Mouse (Mus musculus) forebrain, embryonic 12.5 days (tissue): ENCODE data around the gene Inpp5b. TPM values are rescaled to one million over a fixed set of nuclear protein-coding genes. Genes with fewer than 3 reads are reported as not detected.

Experiments used
- ATAC-seq: fragments of 200-750 bp; cut with Nextera tagmentation; 2 replicates; pipeline ENCODE4 v1.8.0; 2017; ENCODE audit warnings: moderate TSS enrichment; ENCODE audit not compliant: low FRiP score
- H3K27ac ChIP-seq: fragments of 300-500 bp; sonication (generic); 2 replicates; pipeline ENCODE4 v1.5.1; 2016; ENCODE audit warnings: mild to moderate bottlenecking
- H3K27me3 ChIP-seq: fragments of 300-500 bp; sonication (generic); 2 replicates; pipeline ENCODE4 v1.6.1; 2016; ENCODE audit warnings: mild to moderate bottlenecking
- H3K36me3 ChIP-seq: fragments of 300-500 bp; sonication (generic); replicated peaks from 2 replicates; pipeline ENCODE4 v1.6.1; 2016; ENCODE audit warnings: mild to moderate bottlenecking
- H3K4me1 ChIP-seq: fragments of 300-500 bp; sonication (generic); 2 replicates; pipeline ENCODE4 v1.6.1; 2016
- H3K4me2 ChIP-seq: fragments of 300-500 bp; sonication (generic); 2 replicates; pipeline ENCODE4 v1.6.1; 2016; ENCODE audit warnings: mild to moderate bottlenecking, moderate library complexity
- H3K4me3 ChIP-seq: fragments of 300-500 bp; sonication (generic); replicated peaks from 2 replicates; pipeline ENCODE4 v1.5.1; 2016; ENCODE audit warnings: mild to moderate bottlenecking
- H3K9ac ChIP-seq: fragments of 300-500 bp; sonication (generic); 2 replicates; pipeline ENCODE4 v1.6.1; 2016; ENCODE audit warnings: mild to moderate bottlenecking
- H3K9me3 ChIP-seq: fragments of 300-500 bp; sonication (generic); 2 replicates; pipeline ENCODE4 v1.6.1; 2016
- WGBS: fragments of 180-500 bp; shearing (Covaris S2); methylation state at CpG from one replicate; pipeline ENCODE4 v1.1.7; 2016; 5-methylcytosine and 5-hydroxymethylcytosine counted together
- polyA plus RNA-seq: library from polyadenylated mRNA; unstranded; fragments of >200 nt; fragmentation: Nextera tagmentation; extraction: Ambion mirVana; gene quantifications from 2 replicates; pipeline ENCODE4 v1.2.1, GENCODE M21; 2016

The Inpp5b gene
- polyA plus RNA-seq = 23.8 and 31.9 TPM in 2 replicates

DNA sequence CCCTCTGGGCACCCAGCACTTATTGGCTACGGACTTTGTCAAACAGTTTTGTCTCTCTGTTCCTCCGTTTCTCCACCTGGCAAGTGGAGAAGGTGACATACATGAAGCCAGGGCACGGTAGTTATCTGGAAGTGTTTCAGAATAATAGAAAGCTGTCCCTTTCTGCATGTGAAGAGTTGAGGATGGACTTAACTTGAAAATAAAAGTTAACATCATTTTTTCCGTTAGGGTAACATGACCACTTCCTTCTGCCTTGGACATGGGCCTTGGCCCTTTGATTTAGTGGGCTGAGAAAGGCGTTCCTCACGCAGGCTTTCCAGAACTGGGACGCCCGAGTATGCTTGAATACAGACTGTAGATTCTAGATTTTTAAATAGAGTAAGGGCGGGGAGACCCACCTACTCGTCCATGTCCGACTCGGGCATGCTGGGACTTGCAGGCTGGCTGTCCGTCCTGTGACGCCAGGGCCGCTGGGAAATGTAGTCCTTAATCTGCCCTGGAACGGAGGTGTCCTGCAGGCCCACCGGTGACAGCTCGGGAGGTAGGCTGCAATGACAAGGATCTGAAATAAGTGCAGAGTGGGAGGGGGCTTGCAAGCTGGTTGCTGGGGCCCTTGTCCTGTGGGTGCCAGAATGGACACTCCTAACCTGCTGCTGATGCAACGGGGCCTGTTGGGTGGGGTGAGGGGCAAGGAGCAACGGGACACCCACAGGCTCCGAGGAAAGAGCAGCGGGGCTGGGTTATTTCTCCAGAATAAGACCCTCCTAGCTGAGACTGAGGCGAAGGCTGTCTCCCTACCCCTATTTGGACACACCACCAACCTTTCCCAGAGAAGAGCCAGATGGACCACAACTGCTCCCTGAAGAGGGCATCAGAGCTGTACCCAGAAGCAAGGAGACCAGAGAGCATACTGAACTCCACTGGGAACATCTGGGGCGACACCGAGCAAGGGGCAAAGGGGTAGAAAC, at the start of gene Inpp5b:
Gene Inpp5b (plus strand): TSS at position 475 of the 968 bp plus-strand sequence.
- WGBS = 19% methylated on average over 25 of the region's 25 CpGs
- H3K27me3 ChIP-seq = no peaks in the 10 kb centered on the region
- H3K4me2 ChIP-seq = peak within 1 kb of the TSS; percentile 71
- H3K36me3 ChIP-seq = 0 out of 2 replicates have a peak, but pooled peaks cover 3% of the 10 kb centered on the region
- peak within 1 kb of the TSS; percentile 67 for H3K9ac ChIP-seq
- ATAC-seq = peak; percentile 89
- H3K4me3 ChIP-seq = peak within 1 kb of the TSS; percentile 58
- H3K9me3 ChIP-seq = no peaks in the 10 kb centered on the region
- no peak within 1 kb of the TSS for H3K27ac ChIP-seq
- H3K4me1 ChIP-seq = peaks cover 16% of the 10 kb centered on the region

DNA sequence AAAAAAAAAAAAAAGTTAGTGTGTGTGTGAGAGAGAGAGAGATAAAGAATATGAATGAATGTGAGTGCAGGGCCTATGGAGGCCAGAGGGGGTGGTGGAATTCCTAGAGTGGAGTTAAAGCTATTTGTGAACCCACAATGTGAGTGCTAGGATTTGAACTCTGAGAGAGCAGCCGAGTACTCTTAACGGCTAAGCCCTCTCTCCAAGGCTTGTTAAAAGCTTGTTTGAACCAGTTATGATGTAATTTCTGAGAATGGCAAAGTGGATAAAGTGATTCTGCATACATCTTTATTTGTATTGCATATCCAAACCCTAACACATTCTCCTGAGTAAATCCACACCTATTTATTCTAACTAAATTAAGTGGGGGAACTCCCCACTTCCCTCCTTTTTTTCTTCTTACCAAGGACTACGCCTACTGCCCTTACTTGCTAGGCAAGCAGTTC, 49.2 kb upstream of the Inpp5b start:
- 66% methylated on average over 3 of the region's 3 CpGs for WGBS
- ATAC-seq = no peak
- Histone ChIP-seq H3K36me3 (peaks cover 4% of the 10 kb centered on the region), H3K4me1 (peaks cover 19% of the 10 kb centered on the region), H3K27me3 (peaks cover 19% of the 10 kb centered on the region), H3K9me3 (no peaks in the 10 kb centered on the region), H3K27ac (no peak overlapping the region), H3K4me3 (peak overlapping the region; percentile 78), H3K9ac (peak overlapping the region; percentile 84), H3K4me2 (peak overlapping the region; percentile 88)

DNA sequence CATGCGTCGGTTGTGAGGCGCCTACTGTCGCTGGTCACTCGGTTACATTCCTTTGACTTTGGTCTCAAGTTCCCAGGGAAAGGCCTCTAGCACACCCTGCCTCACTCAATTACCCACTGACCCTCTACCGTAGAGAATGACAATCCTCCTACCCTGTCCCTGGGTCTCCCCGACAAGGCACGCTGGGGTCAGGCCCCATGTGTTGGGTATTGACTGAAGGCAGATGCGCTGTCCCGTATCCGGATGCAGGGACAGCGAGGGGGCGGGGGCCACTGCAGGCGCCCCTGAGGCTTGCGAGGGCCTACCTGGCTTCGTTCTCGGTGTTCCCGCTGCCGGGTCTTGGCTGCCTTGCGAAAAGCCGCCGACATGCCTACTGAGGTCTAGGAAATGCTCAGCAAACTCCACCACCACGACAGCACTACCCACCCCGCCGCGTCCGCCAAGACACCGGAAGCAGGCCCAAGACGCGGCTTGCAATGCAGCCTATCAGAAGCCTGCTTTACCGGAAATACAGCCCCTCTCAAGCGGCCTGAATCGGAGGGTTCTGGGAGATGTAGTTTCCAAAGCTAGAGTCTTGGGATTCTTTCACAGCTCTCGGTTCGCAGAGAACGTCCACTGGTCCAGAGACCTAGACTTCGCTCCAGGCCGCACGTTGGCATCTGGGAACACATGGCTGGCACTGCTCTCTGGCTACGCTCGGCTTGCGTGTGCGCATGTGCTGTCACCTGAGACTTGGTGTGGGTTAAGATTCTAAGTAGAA, 48.3 kb upstream of the Inpp5b start, which contains the start of gene Utp11:
Gene Utp11 (minus strand): TSS at position 466 of the 760 bp plus-strand sequence.
- WGBS = under 1% methylated on average over 43 of the region's 43 CpGs
- peak; percentile 98 for ATAC-seq

DNA sequence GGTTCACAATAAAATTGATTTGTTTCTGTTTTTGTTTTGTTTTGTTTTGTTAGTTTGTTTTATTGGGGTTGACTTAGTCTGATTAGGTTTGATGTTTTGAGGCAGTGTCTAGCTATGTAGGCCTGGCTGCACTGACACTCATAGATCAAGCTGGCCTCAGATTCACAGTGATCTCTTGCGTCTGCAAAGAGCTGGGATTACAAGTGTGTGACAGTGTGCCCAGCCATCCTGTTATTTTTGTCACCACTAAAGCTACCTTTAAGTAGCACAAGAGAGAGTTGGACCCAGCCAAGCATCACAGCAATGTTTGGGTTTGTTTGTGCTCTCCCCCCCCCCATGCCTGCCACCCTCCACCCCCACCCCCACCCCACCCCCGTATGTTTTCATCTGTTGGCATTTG, 47.1 kb upstream of the Inpp5b start:
- ATAC-seq = no peak
- H3K9ac ChIP-seq = no peak overlapping the region
- WGBS = 84% methylated on average over 2 of the region's 2 CpGs

More for the DNA sequence above, 48.3 kb upstream of the Inpp5b start, which contains the start of gene Utp11:
- no peaks in the 10 kb centered on the region for H3K9me3 ChIP-seq
- H3K4me2 ChIP-seq = peak within 1 kb of the TSS; percentile 88
- H3K27me3 ChIP-seq = peaks cover 19% of the 10 kb centered on the region
- H3K4me3 ChIP-seq = peak within 1 kb of the TSS; percentile 78
- peaks cover 19% of the 10 kb centered on the region for H3K4me1 ChIP-seq
- peak within 1 kb of the TSS; percentile 84 for H3K9ac ChIP-seq
- peak within 1 kb of the TSS; percentile 27; the same call in 1 of the 2 replicates for H3K27ac ChIP-seq
- no peaks in the 10 kb centered on the region; the same call in 1 of the 2 replicates for H3K36me3 ChIP-seq

DNA sequence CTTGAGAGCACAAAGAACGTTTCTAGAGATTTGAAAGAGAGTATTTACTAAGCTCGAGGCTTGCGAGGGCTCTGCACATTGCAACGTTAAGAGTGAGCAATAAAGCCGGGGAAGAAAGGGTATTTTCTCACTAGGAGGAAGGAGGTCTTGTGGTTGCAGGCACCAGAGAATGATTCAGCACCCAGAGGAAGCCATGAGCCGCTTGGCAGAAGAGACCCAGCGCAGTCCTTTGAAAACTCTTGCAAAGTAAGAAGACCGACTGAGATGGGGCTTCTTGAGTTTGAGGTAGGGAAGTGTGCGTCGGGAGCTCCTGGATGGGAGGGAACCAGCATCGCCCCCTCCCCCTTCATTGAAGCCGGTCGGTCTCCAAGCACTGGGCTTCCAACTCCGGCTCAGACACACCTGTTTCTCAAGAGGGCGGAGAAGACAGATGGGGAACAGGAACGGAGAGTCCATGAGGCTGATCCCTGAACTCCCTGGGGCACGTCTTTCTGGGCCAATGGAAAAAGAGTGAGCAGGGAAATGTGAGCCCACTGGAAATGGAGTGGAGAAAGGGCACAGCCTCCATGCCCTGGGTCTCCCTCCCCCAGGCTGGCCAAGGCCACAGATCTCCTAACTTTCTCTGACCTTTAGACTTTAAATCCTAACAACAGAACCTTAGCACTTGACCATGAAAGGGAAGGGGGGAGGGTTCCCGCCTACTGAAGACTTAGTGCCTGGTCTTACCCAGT, 45.7 kb upstream of the Inpp5b start:
- H3K4me3 ChIP-seq = no peak overlapping the region
- no peak overlapping the region for H3K4me2 ChIP-seq
- no peak for ATAC-seq
- WGBS = 17% methylated on average over 18 of the region's 18 CpGs
- no peak overlapping the region for H3K27ac ChIP-seq
- H3K4me1 ChIP-seq = peaks cover 34% of the 10 kb centered on the region
- H3K9me3 ChIP-seq = no peaks in the 10 kb centered on the region
- no peak overlapping the region for H3K9ac ChIP-seq
- H3K27me3 ChIP-seq = peaks cover 28% of the 10 kb centered on the region
- no peaks in the 10 kb centered on the region for H3K36me3 ChIP-seq

More for the DNA sequence above, 47.1 kb upstream of the Inpp5b start:
- no peak overlapping the region for H3K4me3 ChIP-seq
- H3K4me1 ChIP-seq = peaks cover 20% of the 10 kb centered on the region
- no peak overlapping the region for H3K4me2 ChIP-seq
- H3K36me3 ChIP-seq = no peaks in the 10 kb centered on the region
- no peaks in the 10 kb centered on the region for H3K9me3 ChIP-seq
- peaks cover 25% of the 10 kb centered on the region for H3K27me3 ChIP-seq
- no peak overlapping the region for H3K27ac ChIP-seq

DNA sequence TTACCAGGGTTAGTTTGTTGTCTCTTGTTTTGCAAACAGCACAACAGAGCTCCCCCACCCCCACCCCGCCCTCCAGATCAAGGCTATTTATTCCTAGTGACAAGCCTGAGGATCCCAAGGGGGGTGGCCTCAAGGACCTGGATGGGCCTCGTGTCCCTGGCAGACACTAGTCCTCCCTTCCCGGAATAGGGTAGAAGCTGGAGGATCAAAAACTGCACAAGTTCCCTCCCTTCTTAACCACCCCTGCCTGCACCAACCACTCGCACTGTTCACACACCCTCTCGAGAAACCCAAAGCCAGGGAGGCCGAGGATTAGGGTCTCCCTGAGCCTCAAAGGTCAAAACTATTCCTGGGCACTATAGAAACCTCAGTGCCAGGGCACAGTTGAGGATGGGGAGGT, 41.9 kb upstream of the Inpp5b start:
- ATAC-seq = no peak
- Histone ChIP-seq H3K36me3 (no peaks in the 10 kb centered on the region), H3K27ac (no peak overlapping the region), H3K9me3 (no peaks in the 10 kb centered on the region), H3K9ac (peak overlapping the region; percentile 74; the same call in 1 of the 2 replicates), H3K4me3 (peak overlapping the region; percentile 74; the same call in 1 of the 2 replicates), H3K27me3 (peaks cover 26% of the 10 kb centered on the region), H3K4me2 (peak overlapping the region; percentile 96), H3K4me1 (peaks cover 47% of the 10 kb centered on the region)
- WGBS = 4% methylated on average over 6 of the region's 6 CpGs

DNA sequence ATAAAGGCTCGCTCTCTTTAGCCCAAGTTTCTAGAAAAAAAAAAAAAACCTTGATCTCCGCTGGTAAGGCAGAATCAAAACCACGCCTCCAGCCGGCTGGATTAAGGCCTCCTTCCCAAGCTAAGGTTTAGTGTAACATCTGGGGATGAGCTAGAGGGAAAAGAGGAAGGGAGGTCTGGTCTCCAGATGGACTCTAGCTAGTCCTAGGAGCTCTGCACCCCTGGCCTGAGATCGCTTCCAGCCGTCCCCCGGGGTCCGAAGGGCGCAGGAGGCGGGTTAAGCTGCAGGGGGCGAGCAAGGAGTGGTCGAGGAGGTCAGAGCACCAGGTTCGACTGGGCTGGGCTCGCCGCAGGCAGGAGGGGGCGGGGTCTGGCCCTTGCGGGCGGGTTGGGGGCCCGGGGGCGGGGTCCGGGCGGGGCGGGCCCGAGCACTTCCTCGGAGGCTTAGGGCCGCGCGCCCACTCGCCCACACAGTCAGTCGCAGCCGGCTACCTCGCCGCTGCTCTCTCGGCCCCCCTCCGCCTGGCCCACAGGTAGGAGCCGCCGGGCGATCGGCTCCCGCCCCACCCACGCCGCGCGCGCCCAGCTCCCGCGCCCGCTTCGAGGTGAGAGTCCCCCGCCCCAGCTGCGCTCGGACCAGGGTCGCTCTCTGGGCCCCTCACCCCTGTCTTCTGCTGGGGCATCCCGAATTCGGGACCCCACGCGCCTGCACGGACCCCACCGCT, 41.2 kb upstream of the Inpp5b start, which contains the start of gene Fhl3:
Gene Fhl3 (plus strand): TSS at position 454 of the 724 bp plus-strand sequence.
- WGBS = 0% methylated on average over 36 of the region's 59 CpGs
- H3K27ac ChIP-seq = peak within 1 kb of the TSS; percentile 53; the same call in 1 of the 2 replicates
- peak within 1 kb of the TSS; percentile 96 for H3K4me2 ChIP-seq
- H3K4me1 ChIP-seq = peaks cover 53% of the 10 kb centered on the region
- H3K4me3 ChIP-seq = peak within 1 kb of the TSS; percentile 74
- H3K36me3 ChIP-seq = no peaks in the 10 kb centered on the region
- peaks cover 20% of the 10 kb centered on the region for H3K27me3 ChIP-seq
- H3K9ac ChIP-seq = peak within 1 kb of the TSS; percentile 74
- no peaks in the 10 kb centered on the region for H3K9me3 ChIP-seq
- ATAC-seq = peak; percentile 59

DNA sequence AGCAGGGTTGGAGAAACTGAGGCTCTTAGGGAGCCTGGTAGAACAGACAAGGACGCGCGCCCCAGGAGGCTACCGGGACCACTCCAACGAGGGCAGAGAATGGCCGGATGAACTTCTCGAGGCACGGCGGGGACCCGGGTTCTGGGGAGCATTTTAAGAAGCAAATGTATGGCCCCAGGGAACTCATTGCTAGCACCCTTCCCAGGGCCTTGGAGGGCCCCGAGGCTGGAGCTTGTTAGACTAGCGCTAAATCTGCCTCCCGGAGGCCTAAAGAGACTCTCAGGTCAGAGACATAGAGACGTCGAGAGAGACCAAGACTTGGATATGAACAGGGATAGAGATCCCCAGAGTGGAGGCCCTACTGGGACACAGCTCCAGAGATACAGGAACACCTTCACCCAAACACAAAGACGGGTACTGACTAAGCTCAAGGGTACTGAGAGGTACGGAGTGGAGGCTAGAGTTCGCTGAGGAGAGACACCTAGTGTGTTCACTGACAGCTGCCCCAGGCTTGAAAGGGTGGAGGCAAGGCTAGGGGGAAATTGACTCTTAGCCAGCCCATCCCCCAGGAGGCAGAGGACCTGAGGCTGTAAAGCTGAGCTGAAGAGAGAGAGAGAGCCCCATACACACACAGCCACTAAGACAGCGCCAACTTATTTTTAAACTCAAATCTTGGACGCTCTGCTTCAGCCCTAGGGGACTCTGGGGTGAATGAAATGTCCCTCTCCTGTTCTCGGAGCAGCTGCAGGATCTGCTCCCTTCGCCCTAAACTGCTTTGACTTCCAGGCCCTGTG, 40.4 kb upstream of the Inpp5b start:
- H3K9me3 ChIP-seq = no peaks in the 10 kb centered on the region
- peak overlapping the region; percentile 74 for H3K9ac ChIP-seq
- peak overlapping the region; percentile 74 for H3K4me3 ChIP-seq
- WGBS = 3% methylated on average over 22 of the region's 22 CpGs
- ATAC-seq = peak; percentile 2; the same call in 1 of the 2 replicates
- H3K27me3 ChIP-seq = peaks cover 11% of the 10 kb centered on the region
- peak overlapping the region; percentile 53; the same call in 1 of the 2 replicates for H3K27ac ChIP-seq
- peaks cover 55% of the 10 kb centered on the region for H3K4me1 ChIP-seq
- no peaks in the 10 kb centered on the region for H3K36me3 ChIP-seq
- peak overlapping the region; percentile 96 for H3K4me2 ChIP-seq

DNA sequence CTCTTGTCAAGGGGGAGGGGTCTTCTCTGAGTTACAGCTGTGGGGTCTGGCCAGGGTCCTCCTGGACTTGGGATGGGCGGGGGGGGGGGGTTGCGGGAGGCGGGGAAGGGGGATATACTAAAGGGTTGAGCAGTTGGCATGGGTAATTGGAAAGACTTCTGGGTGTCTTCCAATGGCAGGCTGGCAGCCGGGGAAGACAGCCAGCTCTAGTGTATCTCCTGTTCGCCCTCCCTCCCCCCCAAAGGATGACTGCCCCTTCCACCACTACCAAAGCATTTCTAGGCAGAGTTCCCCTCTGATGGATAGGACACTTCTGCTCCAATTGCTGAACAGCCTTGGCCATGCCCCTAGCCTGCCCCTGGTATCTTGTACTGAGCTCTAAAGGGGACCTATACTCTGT, 39.7 kb upstream of the Inpp5b start:
- H3K9me3 ChIP-seq = no peaks in the 10 kb centered on the region
- H3K4me3 ChIP-seq = peak overlapping the region; percentile 74
- 34% methylated on average over 3 of the region's 5 CpGs for WGBS
- no peak for ATAC-seq
- H3K4me1 ChIP-seq = peaks cover 55% of the 10 kb centered on the region
- H3K36me3 ChIP-seq = no peaks in the 10 kb centered on the region
- peak overlapping the region; percentile 74; the same call in 1 of the 2 replicates for H3K9ac ChIP-seq
- H3K27me3 ChIP-seq = peaks cover 10% of the 10 kb centered on the region; the same call in 1 of the 2 replicates
- H3K4me2 ChIP-seq = peak overlapping the region; percentile 96
- no peak overlapping the region for H3K27ac ChIP-seq

DNA sequence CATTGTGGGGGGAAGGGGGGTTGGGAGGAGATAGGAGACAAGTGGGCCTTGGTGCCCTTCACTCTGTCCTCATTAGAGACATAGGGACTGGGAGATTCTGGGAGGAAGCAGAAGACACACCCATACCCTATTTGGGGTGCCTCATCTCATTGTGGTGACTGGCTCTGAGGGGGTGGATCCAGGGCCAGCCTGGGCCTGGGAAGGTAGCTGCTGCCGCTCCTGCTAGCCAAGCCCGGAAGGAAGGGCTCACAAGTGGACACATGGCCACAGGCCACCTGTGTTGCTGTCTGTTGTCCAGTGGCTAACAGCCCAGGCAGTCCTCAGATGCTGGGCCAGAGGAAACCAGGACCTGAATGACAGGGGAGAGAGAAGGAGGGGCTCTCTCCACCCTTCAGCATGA, 38.2 kb upstream of the Inpp5b start:
- H3K9ac ChIP-seq = 0 out of 2 replicates have a peak overlapping the region, but pooled peaks have one; percentile 38
- H3K9me3 ChIP-seq = no peaks in the 10 kb centered on the region
- 39% methylated on average over 2 of the region's 2 CpGs for WGBS
- H3K36me3 ChIP-seq = no peaks in the 10 kb centered on the region
- no peak overlapping the region for H3K4me3 ChIP-seq
- H3K4me1 ChIP-seq = peaks cover 56% of the 10 kb centered on the region
- 0 out of 2 replicates have a peak, but pooled peaks cover 11% of the 10 kb centered on the region for H3K27me3 ChIP-seq
- H3K4me2 ChIP-seq = no peak overlapping the region
- H3K27ac ChIP-seq = peak overlapping the region; percentile 77
- no peak for ATAC-seq
